Mouse (Mus musculus): Measurements from ENCODE around the gene Rtl4.

- no peak for TF ChIP-seq CTCF (conservative IDR thresholded peaks at IDR 0.05; ENCODE audit: low read length)
- TF ChIP-seq NANOG (IDR thresholded peaks at IDR 0.05; ENCODE audit: borderline replicate concordance, low read length): no peak
- TF ChIP-seq POU5F1 (IDR thresholded peaks at IDR 0.05; ENCODE audit: borderline replicate concordance, low read length): no peak
Observed at GRCm38 (mm10) chrX:144986980-144987379, 298.3 kb downstream of the Rtl4 start.
